Mouse (Mus musculus) lung, embryonic 16.5 days (tissue): ENCODE data around the gene Dip2a. TPM values are rescaled to one million over a fixed set of nuclear protein-coding genes. Genes with fewer than 3 reads are reported as not detected.
A peak's percentile ranks its signal among the peaks of the same experiment; 100 is the strongest.

Experiments
- ATAC-seq: fragments of 200-750 bp; cut with Nextera tagmentation; 2 replicates; pipeline ENCODE4 v1.8.0; 2017; ENCODE audit warnings: low read depth, mild to moderate bottlenecking, moderate library complexity
- H3K27ac ChIP-seq: fragments of 300-500 bp; sonication (generic); 2 replicates; pipeline ENCODE4 v1.5.1; 2014; ENCODE audit warnings: mild to moderate bottlenecking, control low read depth, low read length
- H3K27me3 ChIP-seq: fragments of 300-500 bp; sonication (generic); 2 replicates; pipeline ENCODE4 v1.6.1; 2014; ENCODE audit warnings: low read depth, low read length, mixed read lengths; ENCODE audit not compliant: control insufficient read depth, insufficient read depth
- H3K36me3 ChIP-seq: fragments of 300-500 bp; sonication (generic); 2 replicates; pipeline ENCODE4 v1.6.1; 2014; ENCODE audit warnings: low read length; ENCODE audit not compliant: control insufficient read depth, insufficient read depth
- H3K4me1 ChIP-seq: fragments of 300-500 bp; sonication (generic); replicated peaks from 2 replicates; pipeline ENCODE4 v1.6.1; 2014; ENCODE audit warnings: low read length, mixed read lengths; ENCODE audit not compliant: control insufficient read depth, insufficient read depth
- H3K4me2 ChIP-seq: fragments of 300-500 bp; sonication (generic); 2 replicates; pipeline ENCODE4 v1.6.1; 2014; ENCODE audit warnings: low read depth, low read length, control low read depth
- H3K4me3 ChIP-seq: fragments of 300-500 bp; sonication (generic); 2 replicates; pipeline ENCODE4 v1.5.1; 2014; ENCODE audit warnings: mild to moderate bottlenecking, low read length, control low read depth
- H3K9ac ChIP-seq: fragments of 300-500 bp; sonication (generic); 2 replicates; pipeline ENCODE4 v1.6.1; 2014; ENCODE audit warnings: low read length, control low read depth
- H3K9me3 ChIP-seq: fragments of 300-500 bp; sonication (generic); 2 replicates; pipeline ENCODE4 v1.6.1; 2016; ENCODE audit warnings: low read length; ENCODE audit not compliant: control insufficient read depth
- WGBS: fragments of 180-500 bp; shearing (Covaris S2); extraction: QIAGEN DNeasy Blood & Tissue Kit; methylation state at CpG from one replicate; pipeline ENCODE4 v1.1.7; 2014; 5-methylcytosine and 5-hydroxymethylcytosine counted together
- polyA plus RNA-seq: library from polyadenylated mRNA; unstranded; fragments of >200 nt; fragmentation: Nextera tagmentation; extraction: Ambion mirVana; gene quantifications from 2 replicates; pipeline ENCODE4 v1.2.1, GENCODE M21; 2015

Dip2a gene
- polyA plus RNA-seq, 1 experiment from 2014 or later = 12.9 TPM

DNA sequence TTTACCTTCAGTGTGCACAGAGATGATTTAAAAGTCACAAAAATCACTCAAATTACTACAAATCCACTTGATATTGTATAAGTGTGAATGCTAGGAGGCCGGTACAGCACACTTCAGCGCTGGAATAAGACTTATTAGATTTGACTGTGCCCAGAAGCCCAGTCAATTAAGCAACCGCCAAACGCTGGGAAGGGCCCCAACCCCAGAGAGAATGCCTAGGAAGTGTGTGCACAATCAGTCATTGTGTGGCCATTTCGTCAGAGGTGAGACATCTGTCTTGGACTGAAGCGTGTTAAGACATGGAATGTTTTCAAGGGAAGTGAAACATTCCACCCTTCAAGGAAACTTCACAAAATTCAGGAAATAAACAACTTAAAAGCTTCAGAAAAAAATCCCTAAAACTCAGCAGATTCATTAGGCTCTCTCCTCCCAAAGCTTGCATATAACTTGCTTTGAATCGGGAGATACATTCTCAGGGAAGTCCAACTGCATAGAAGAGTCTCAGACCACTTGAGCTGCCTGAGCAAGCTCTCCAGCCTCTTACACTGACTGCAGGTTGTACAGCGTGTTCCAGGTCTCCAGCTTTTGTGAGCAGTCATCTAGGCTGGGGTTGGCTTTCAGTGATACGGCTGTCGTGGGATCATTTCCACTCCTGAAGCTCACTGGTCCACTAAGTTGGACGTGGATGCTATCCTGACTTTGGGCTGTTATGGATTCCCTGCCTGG lies 56.7 kb downstream of the Dip2a start:
- no peaks in the 10 kb centered on the region; the same call in 1 of the 2 replicates for H3K4me1 ChIP-seq

GRCm38 (mm10) chr10:76278541-76279097 lies 66.5 kb downstream of the Dip2a start:
- Histone ChIP-seq H3K9me3 (no peaks in the 10 kb centered on the region), H3K4me2 (no peak overlapping the region), H3K27me3 (no peaks in the 10 kb centered on the region), H3K4me1 (no peaks in the 10 kb centered on the region), H3K36me3 (peaks cover 18% of the 10 kb centered on the region), H3K27ac (no peak overlapping the region), H3K9ac (no peak overlapping the region), H3K4me3 (no peak overlapping the region)
- no peak for ATAC-seq
- 62% methylated on average over 5 of the region's 5 CpGs for WGBS

More for the DNA sequence above, 56.7 kb downstream of the Dip2a start:
- no peak overlapping the region for H3K4me3 ChIP-seq
- 44% methylated on average over 11 of the region's 11 CpGs for WGBS
- no peak overlapping the region for H3K4me2 ChIP-seq
- ATAC-seq = peak; percentile 61
- H3K36me3 ChIP-seq = peaks cover 25% of the 10 kb centered on the region
- peak overlapping the region; percentile 45; the same call in 1 of the 2 replicates for H3K27ac ChIP-seq
- no peaks in the 10 kb centered on the region for H3K27me3 ChIP-seq
- H3K9ac ChIP-seq = no peak overlapping the region
- no peaks in the 10 kb centered on the region for H3K9me3 ChIP-seq

DNA sequence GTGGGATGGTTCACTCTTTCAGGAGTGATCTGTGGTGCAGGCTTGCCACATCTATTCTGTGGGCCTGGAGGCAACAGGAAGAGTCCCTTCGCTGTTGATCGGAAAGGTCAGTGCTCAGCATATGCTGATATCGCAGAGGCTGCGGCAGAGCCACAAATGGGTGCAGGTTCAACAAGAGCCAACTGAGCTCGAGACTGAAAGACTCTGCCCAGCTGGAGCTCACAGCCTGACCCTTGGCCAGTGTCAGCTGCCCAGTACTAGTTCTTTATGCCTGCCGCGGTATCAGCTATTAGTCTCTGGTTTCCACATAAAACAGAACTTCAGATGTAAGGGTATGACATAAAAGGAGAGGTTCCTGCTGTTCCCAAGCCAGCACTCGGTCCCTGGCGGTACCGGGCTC lies 69.8 kb downstream of the Dip2a start:
- no peak for ATAC-seq
- peaks cover 18% of the 10 kb centered on the region for H3K36me3 ChIP-seq

GRCm38 (mm10) chr10:76271238-76271637 lies 73.9 kb downstream of the Dip2a start:
- Histone ChIP-seq H3K36me3 (peaks cover 23% of the 10 kb centered on the region), H3K4me2 (no peak overlapping the region), H3K27me3 (no peaks in the 10 kb centered on the region), H3K27ac (no peak overlapping the region), H3K4me3 (no peak overlapping the region), H3K9ac (no peak overlapping the region), H3K9me3 (no peaks in the 10 kb centered on the region), H3K4me1 (no peaks in the 10 kb centered on the region)
- 0 out of 2 replicates have a peak, but pooled peaks have one; percentile 47 for ATAC-seq
- WGBS = 39% methylated on average over 8 of the region's 8 CpGs

More for the DNA sequence above, 69.8 kb downstream of the Dip2a start:
- H3K4me1 ChIP-seq = no peaks in the 10 kb centered on the region
- H3K27me3 ChIP-seq = no peaks in the 10 kb centered on the region
- H3K9me3 ChIP-seq = no peaks in the 10 kb centered on the region
- no peak overlapping the region for H3K4me2 ChIP-seq
- H3K4me3 ChIP-seq = no peak overlapping the region
- 85% methylated on average over 10 of the region's 10 CpGs for WGBS
- H3K9ac ChIP-seq = no peak overlapping the region
- no peak overlapping the region for H3K27ac ChIP-seq

DNA sequence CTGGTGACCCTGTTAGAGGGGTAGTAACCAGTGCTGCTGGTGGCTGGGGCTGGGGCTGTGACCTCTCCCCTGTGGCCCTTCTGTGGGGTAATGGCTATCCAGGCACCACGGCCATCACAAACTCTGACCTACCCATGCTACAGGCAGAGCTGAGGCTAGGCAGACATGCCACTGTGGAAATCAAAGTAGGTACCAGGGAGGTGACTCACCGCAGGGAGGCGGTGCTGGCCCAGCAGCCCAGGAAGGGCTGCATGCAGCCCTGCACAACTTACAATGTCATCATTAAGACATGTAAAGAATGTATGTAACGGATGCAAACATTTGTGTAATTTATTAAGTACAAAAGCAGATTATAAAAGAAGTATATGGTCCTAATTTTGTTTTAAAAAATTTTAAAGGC lies 82.7 kb downstream of the Dip2a start:
- Histone ChIP-seq H3K4me2 (no peak overlapping the region), H3K9me3 (no peaks in the 10 kb centered on the region), H3K36me3 (peaks cover 5% of the 10 kb centered on the region; the same call in 1 of the 2 replicates), H3K4me1 (peaks cover 15% of the 10 kb centered on the region), H3K4me3 (no peak overlapping the region), H3K9ac (no peak overlapping the region), H3K27me3 (no peaks in the 10 kb centered on the region), H3K27ac (0 out of 2 replicates have a peak overlapping the region, but pooled peaks have one; percentile 2)
- no peak for ATAC-seq
- WGBS = 53% methylated on average over 4 of the region's 4 CpGs

- peak overlapping the region; percentile 71 for H3K27ac ChIP-seq
- H3K27me3 ChIP-seq = no peaks in the 10 kb centered on the region
- no peak overlapping the region for H3K4me2 ChIP-seq
- WGBS = 39% methylated on average over 3 of the region's 3 CpGs
- H3K9ac ChIP-seq = no peak overlapping the region
- no peaks in the 10 kb centered on the region for H3K9me3 ChIP-seq
- peak; percentile 49 for ATAC-seq
- no peak overlapping the region for H3K4me3 ChIP-seq
- peaks cover 15% of the 10 kb centered on the region for H3K4me1 ChIP-seq
- peaks cover 5% of the 10 kb centered on the region; the same call in 1 of the 2 replicates for H3K36me3 ChIP-seq
These were observed 83.6 kb downstream of the Dip2a start for GRCm38 (mm10) chr10:76261447-76261846.

GRCm38 (mm10) chr10:76260358-76261059 lies 84.6 kb downstream of the Dip2a start:
- no peak overlapping the region for H3K4me3 ChIP-seq

DNA sequence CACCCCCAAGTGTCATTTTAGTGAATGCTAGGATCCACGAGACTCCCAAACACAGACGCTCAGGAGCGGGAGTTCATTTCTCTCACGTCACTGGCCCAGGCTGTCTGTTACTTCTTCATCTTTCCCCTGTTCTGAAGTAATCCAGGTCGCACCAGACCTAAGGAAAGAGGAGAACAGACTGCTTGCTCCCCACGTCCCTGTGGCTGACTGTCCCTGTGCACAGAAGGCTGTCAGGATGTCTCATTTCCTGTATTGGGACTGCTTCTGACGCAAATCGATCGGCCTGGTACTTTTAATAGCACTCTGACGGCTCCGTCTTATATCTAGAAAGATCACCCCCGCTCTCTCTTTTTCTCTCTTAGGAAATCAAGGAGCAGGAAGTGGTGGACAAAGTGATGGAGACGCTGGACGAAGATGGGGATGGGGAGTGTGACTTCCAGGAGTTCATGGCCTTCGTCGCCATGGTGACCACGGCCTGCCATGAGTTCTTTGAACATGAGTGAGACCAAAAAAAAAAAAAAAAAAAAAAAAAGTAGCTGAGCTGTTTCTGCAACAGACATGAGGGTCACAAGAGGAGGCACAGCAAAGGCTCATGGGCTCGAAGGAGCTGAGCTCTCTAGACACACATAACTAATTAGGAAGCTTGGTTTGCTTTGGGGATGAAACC lies 85.4 kb downstream of the Dip2a start:
- Histone ChIP-seq H3K4me2 (no peak overlapping the region), H3K9me3 (no peaks in the 10 kb centered on the region), H3K36me3 (no peaks in the 10 kb centered on the region), H3K4me1 (peaks cover 15% of the 10 kb centered on the region), H3K27ac (no peak overlapping the region), H3K4me3 (no peak overlapping the region), H3K27me3 (no peaks in the 10 kb centered on the region), H3K9ac (no peak overlapping the region)
- 45% methylated on average over 18 of the region's 18 CpGs for WGBS
- no peak for ATAC-seq

More at GRCm38 (mm10) chr10:76260358-76261059, 84.6 kb downstream of the Dip2a start:
- H3K27ac ChIP-seq = peak overlapping the region; percentile 13; the same call in 1 of the 2 replicates
- no peaks in the 10 kb centered on the region for H3K27me3 ChIP-seq
- peaks cover 2% of the 10 kb centered on the region; the same call in 1 of the 2 replicates for H3K36me3 ChIP-seq
- H3K9me3 ChIP-seq = no peaks in the 10 kb centered on the region
- no peak overlapping the region for H3K4me2 ChIP-seq
- H3K9ac ChIP-seq = no peak overlapping the region
- no peak for ATAC-seq
- WGBS = 37% methylated on average over 11 of the region's 11 CpGs
- H3K4me1 ChIP-seq = peaks cover 15% of the 10 kb centered on the region
